Mouse (Mus musculus): Measurements from ENCODE around the gene Mtfp1. TPM values are rescaled to one million over a fixed set of nuclear protein-coding genes. Genes with fewer than 3 reads are reported as not detected.

The Mtfp1 gene
- polyA plus RNA-seq, 1 experiment from 2014 or later: 5.4 TPM

DNA sequence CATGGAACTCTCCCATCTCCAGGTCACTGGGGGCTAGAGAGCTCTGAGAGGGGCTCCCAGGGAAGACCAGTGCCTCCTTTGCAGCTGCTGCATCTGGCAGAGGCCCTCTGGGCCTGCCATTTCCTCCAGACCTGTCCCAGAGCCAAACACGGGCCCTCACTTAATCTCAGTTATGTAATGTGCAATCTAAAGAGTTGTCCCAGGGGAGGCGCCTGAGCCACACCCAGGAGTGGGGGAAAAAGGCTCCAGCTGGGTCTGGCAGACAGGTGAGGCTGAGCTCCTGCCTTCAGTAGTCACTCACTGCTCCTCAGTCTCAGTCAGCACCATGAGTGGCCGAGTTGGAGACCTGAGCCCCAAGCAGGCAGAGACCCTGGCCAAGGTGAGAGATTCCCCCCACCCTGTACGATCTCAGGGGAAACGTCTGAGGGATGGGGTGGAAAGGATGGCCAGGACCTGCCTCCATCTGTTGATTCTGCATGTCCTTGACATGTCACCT, 30.6 kb downstream of the Mtfp1 start, which contains the start of gene Sec14l3:
Sec14l3 (plus strand) TSS at position 215 of the 496 bp plus-strand sequence.
- H3K9me3 ChIP-seq: no peaks in the 10 kb centered on the region
- no peak within 1 kb of the TSS for H3K4me3 ChIP-seq
- 64% methylated on average over 5 of the region's 5 CpGs for WGBS
- H3K4me2 ChIP-seq: no peak within 1 kb of the TSS
- no peaks in the 10 kb centered on the region; the same call in 1 of the 2 replicates for H3K27me3 ChIP-seq
- no peak within 1 kb of the TSS for H3K27ac ChIP-seq (replicated peaks)
- ATAC-seq (ENCODE audit: low read depth): no peak
- H3K4me1 ChIP-seq (replicated peaks): no peaks in the 10 kb centered on the region
- H3K9ac ChIP-seq: no peak within 1 kb of the TSS
- H3K36me3 ChIP-seq: no peaks in the 10 kb centered on the region

DNA sequence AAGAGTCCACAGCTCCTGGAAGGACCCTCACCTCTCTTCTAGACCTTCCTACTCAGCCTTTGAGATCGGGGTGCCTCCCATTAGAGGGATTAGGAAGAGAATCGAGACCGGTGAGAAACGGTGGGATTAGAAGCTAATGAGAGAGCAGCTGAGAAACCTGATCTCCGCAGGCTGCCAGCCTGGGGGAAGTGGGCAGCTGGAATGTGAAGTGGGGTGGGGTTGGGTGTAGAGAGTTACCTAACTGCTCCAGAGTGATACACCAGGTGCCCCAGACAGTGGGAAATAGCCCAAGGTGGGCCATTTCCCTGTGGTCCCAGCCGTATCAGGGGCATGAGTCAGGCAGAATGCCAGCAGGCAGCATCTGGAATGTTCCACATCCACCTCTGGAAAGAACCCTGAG, 32.3 kb downstream of the Mtfp1 start:
- Histone ChIP-seq H3K9me3 (no peaks in the 10 kb centered on the region), H3K4me1 (replicated peaks) (no peaks in the 10 kb centered on the region), H3K27ac (replicated peaks) (no peak overlapping the region), H3K4me3 (no peak overlapping the region), H3K27me3 (no peaks in the 10 kb centered on the region; the same call in 1 of the 2 replicates), H3K36me3 (no peaks in the 10 kb centered on the region), H3K4me2 (no peak overlapping the region), H3K9ac (no peak overlapping the region)
- 80% methylated on average over 6 of the region's 6 CpGs for WGBS
- no peak for ATAC-seq (ENCODE audit: low read depth)

DNA sequence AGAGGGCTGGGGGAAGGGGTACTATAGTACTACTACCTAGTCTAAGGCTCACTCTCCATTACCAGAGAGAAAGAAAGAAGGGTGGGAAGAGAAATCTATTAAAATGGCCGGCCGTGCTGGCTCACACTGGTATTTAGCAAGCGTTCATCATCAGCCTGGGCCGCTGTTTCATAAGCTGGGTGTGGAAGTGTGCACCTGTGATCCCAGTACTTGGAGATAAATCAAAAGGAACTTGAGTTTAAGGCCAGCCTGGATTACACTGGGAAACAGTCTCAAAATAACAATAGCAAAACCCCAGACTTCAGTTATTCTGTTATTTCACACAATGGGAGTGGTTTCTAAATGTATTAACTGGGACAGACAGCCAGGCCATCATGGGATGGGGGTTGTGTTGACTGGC, 32.7 kb downstream of the Mtfp1 start:
- Histone ChIP-seq H3K36me3 (no peaks in the 10 kb centered on the region), H3K4me3 (no peak overlapping the region), H3K4me2 (no peak overlapping the region), H3K9ac (no peak overlapping the region), H3K4me1 (replicated peaks) (no peaks in the 10 kb centered on the region), H3K27ac (replicated peaks) (no peak overlapping the region), H3K9me3 (no peaks in the 10 kb centered on the region), H3K27me3 (no peaks in the 10 kb centered on the region; the same call in 1 of the 2 replicates)
- WGBS: 88% methylated on average over 4 of the region's 4 CpGs
- ATAC-seq (ENCODE audit: low read depth): no peak

DNA sequence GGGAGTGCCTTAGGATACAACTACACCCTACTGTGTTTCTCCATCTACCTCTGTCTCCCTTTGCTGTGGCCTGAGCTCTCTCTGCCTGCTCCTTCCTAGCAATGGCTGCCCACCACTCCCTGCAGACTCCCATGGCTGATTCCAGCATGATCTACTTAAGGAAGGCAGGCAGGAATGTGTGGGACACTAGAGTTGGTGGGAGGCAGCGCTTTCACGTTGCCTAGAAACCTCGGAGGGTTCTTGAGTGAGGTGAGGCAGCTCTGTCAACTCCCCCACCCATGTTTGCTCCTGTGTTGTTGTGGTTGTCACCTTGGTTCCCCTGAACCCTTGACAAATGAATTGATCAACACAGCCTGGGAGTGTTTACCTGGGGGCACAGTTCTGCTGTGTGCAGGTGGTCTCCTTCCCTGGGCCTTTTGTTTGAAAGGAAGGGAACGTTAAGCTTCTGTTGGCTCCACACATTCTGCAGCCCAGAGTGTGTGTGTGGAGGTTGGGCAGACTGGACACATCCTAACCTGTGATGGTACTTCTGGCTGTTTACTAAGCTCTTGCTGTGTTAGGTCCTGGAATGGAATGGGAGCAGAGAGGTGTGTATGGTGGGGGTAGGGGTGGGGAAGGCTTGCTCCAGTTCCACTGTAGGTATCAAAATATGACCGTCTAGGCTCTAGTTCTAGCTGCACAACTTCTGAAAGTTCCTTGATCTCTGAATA, 34.2 kb downstream of the Mtfp1 start:
- 80% methylated on average over 5 of the region's 5 CpGs for WGBS

DNA sequence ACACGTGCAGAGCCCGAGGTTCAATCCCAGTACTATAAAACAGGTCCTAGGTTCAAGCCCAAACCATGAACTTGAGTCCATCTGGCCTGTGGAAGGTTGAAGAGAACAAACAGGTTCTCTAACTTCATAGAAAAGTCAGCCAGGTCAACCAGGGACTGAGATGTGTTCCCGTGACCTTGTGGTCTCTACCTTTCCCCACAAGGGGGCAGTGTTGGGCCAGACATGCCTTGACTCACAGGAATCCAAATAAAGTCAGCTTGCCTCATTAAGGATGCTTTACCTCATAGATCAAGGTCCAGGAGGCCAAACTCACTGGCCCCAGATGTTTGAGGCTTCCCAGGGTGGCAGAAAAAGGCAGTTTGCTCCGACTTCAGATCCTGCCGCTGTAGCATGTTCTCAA, 41.7 kb downstream of the Mtfp1 start:
- Histone ChIP-seq H3K4me3 (no peak overlapping the region), H3K4me2 (no peak overlapping the region), H3K27me3 (no peaks in the 10 kb centered on the region), H3K4me1 (replicated peaks) (no peaks in the 10 kb centered on the region), H3K36me3 (no peaks in the 10 kb centered on the region), H3K27ac (replicated peaks) (no peak overlapping the region), H3K9ac (no peak overlapping the region), H3K9me3 (peaks cover 1% of the 10 kb centered on the region; the same call in 1 of the 2 replicates)
- WGBS: 20% methylated on average over 5 of the region's 5 CpGs
- ATAC-seq (ENCODE audit: low read depth): no peak

More for the DNA sequence above, 34.2 kb downstream of the Mtfp1 start:
- no peaks in the 10 kb centered on the region for H3K9me3 ChIP-seq
- no peak overlapping the region for H3K9ac ChIP-seq
- H3K36me3 ChIP-seq: no peaks in the 10 kb centered on the region
- no peak overlapping the region for H3K4me2 ChIP-seq
- H3K4me3 ChIP-seq: no peak overlapping the region
- no peaks in the 10 kb centered on the region for H3K4me1 ChIP-seq (replicated peaks)
- no peak for ATAC-seq (ENCODE audit: low read depth)
- H3K27ac ChIP-seq (replicated peaks): no peak overlapping the region
- H3K27me3 ChIP-seq: no peaks in the 10 kb centered on the region; the same call in 1 of the 2 replicates

DNA sequence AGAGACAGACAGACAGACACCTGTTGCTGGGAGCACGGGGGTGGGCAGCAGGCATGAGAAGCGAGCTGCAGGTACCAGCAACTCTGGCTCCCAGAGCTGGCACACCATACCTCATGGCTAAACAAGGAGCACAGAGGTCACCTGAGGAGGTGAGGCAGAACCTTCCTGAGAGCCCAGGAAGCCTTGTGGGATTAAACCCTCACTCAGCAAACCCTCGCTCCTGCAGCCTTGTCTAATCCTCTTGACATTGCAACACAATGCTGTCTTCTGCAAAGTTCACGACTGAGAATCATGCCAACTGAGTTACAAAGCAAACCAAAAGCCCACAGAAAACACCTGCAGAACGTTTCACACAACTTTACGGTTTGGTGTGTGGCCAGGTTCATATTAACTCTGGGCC, 46.8 kb downstream of the Mtfp1 start:
- H3K36me3 ChIP-seq: no peaks in the 10 kb centered on the region
- no peaks in the 10 kb centered on the region for H3K4me1 ChIP-seq (replicated peaks)
- WGBS: 91% methylated on average over 6 of the region's 6 CpGs
- H3K9me3 ChIP-seq: peaks cover 5% of the 10 kb centered on the region; the same call in 1 of the 2 replicates
- H3K27ac ChIP-seq (replicated peaks): no peak overlapping the region
- no peak overlapping the region for H3K4me3 ChIP-seq
- H3K9ac ChIP-seq: no peak overlapping the region
- no peaks in the 10 kb centered on the region for H3K27me3 ChIP-seq
- no peak overlapping the region for H3K4me2 ChIP-seq
- no peak for ATAC-seq (ENCODE audit: low read depth)

DNA sequence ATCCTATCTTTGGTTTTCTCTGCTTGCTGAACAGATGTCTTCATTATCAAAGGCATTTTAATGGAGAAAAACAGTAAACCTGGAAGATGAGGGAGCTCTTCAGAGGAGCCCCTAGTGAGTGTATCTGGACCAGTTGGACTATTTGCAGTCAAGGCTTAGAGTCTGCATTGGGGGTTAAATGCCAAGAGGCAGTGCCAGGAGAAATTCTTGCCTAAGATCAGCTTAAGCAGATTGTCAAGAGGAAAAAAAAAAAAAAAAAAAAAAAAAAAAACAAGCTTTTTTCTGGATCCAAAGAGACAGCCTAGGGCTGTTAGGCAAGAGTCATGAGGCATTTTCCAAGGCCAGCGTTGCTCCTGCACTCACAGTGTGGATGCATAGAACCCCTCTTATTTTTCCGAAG, 47.5 kb downstream of the Mtfp1 start:
- H3K4me1 ChIP-seq (replicated peaks): no peaks in the 10 kb centered on the region
- H3K27ac ChIP-seq (replicated peaks): no peak overlapping the region
- H3K9me3 ChIP-seq: peaks cover 5% of the 10 kb centered on the region; the same call in 1 of the 2 replicates
- ATAC-seq (ENCODE audit: low read depth): no peak
- no peak overlapping the region for H3K4me2 ChIP-seq
- H3K36me3 ChIP-seq: no peaks in the 10 kb centered on the region
- no peak overlapping the region for H3K9ac ChIP-seq
- 92% methylated on average over 2 of the region's 2 CpGs for WGBS
- no peak overlapping the region for H3K4me3 ChIP-seq
- no peaks in the 10 kb centered on the region for H3K27me3 ChIP-seq

DNA sequence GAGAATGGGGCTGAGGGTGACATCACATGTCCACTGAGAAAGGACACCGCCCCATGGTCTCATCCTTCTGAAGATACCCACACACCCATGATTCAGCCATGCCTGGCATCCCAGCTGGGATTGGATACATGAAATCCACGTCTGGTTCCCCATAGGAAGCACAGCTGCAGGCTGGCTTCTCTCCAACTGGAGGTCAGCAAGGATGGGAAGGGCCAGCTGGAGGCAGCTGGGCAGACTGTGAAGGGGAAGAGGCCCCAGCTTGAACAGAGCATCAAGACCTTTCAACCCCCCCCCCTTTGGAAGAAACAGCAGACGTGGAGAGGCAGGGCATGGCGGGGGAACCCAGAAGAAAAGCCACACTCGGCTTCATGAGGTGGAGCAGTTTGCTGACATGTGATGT, 48.7 kb downstream of the Mtfp1 start:
- Histone ChIP-seq H3K27me3 (no peaks in the 10 kb centered on the region), H3K4me3 (no peak overlapping the region), H3K4me1 (replicated peaks) (no peaks in the 10 kb centered on the region), H3K36me3 (no peaks in the 10 kb centered on the region), H3K27ac (replicated peaks) (no peak overlapping the region), H3K9me3 (peaks cover 5% of the 10 kb centered on the region; the same call in 1 of the 2 replicates), H3K4me2 (no peak overlapping the region), H3K9ac (no peak overlapping the region)
- ATAC-seq (ENCODE audit: low read depth): no peak
- 76% methylated on average over 5 of the region's 5 CpGs for WGBS

DNA sequence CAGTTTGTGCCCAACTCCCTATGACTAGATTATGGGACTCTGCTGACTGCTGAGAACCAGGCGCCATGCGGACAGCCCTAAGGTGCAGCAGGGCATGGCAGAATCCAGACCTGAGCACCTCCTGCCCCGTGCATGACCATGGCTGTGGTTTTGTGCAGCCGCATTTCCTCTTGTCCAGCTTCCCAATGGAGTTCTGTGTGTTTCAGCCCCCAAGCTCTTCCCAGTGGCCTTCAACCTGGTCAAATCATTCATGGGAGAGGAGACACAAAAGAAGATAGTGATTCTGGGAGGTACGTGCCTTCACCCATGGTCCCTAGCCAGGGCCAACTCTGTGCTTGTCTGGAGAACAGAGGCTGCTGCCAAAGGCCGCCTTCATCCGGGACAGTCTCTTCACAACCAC, 52.2 kb downstream of the Mtfp1 start:
- Histone ChIP-seq H3K27me3 (no peaks in the 10 kb centered on the region), H3K36me3 (no peaks in the 10 kb centered on the region), H3K9ac (no peak overlapping the region), H3K27ac (replicated peaks) (no peak overlapping the region), H3K4me2 (no peak overlapping the region), H3K9me3 (no peaks in the 10 kb centered on the region), H3K4me1 (replicated peaks) (no peaks in the 10 kb centered on the region), H3K4me3 (no peak overlapping the region)
- ATAC-seq (ENCODE audit: low read depth): no peak
- 89% methylated on average over 7 of the region's 7 CpGs for WGBS

Small RNAs within 50 kb of the gene (microRNA-seq; reads per million reads assigned to microRNA genes)
- 4.1 reads per million, percentile 17 among the genes with 10 or more reads in this experiment for gene Mir3060

Other genes with a start within 250 kb of the Mtfp1 start
- gene Osbp2, start 231.5 kb downstream of the Mtfp1 start, polyA plus RNA-seq (2015; fragmentation: Nextera tagmentation; extraction: Ambion mirVana): 12.3 and 16.8 TPM in 2 replicates
- 0.33 and 0.77 TPM in 2 replicates for gene 4921536K21Rik, start 200.3 kb downstream of the Mtfp1 start, polyA plus RNA-seq (2015; fragmentation: Nextera tagmentation; extraction: Ambion mirVana)
- gene Dusp18, start 200.2 kb downstream of the Mtfp1 start, polyA plus RNA-seq (2015; fragmentation: Nextera tagmentation; extraction: Ambion mirVana): 23.0 and 24.7 TPM in 2 replicates
- 11.9 and 13.3 TPM in 2 replicates for gene Slc35e4, start 180.8 kb downstream of the Mtfp1 start, polyA plus RNA-seq (2015; fragmentation: Nextera tagmentation; extraction: Ambion mirVana)
- gene Tcn2, start 163.3 kb downstream of the Mtfp1 start, polyA plus RNA-seq (2015; fragmentation: Nextera tagmentation; extraction: Ambion mirVana): 31.1 and 31.9 TPM in 2 replicates
- gene Pes1, start 131.5 kb downstream of the Mtfp1 start, polyA plus RNA-seq (2015; fragmentation: Nextera tagmentation; extraction: Ambion mirVana): 56.5 and 59.4 TPM in 2 replicates
- 0.17 TPM in 1 of 2 replicates, not detected in the other for gene 4930556J24Rik, start 118.7 kb downstream of the Mtfp1 start, polyA plus RNA-seq (2015; fragmentation: Nextera tagmentation; extraction: Ambion mirVana)
- gene Gal3st1, start 111.8 kb downstream of the Mtfp1 start, polyA plus RNA-seq (2015; fragmentation: Nextera tagmentation; extraction: Ambion mirVana): 4.0 and 4.3 TPM in 2 replicates
- gene Sec14l4, start 64.0 kb downstream of the Mtfp1 start, polyA plus RNA-seq (2015; fragmentation: Nextera tagmentation; extraction: Ambion mirVana): not detected in 2 replicates
- 0.25 TPM in 1 of 2 replicates, not detected in the other for gene Sec14l3, start 30.6 kb downstream of the Mtfp1 start, polyA plus RNA-seq (2015; fragmentation: Nextera tagmentation; extraction: Ambion mirVana)
- gene Sec14l2, start 28.0 kb upstream of the Mtfp1 start, polyA plus RNA-seq (2015; fragmentation: Nextera tagmentation; extraction: Ambion mirVana): 3.8 and 4.1 TPM in 2 replicates
- gene Rnf215, start 39.8 kb upstream of the Mtfp1 start, polyA plus RNA-seq (2015; fragmentation: Nextera tagmentation; extraction: Ambion mirVana): 40.5 and 43.7 TPM in 2 replicates
- 7.6 and 7.9 TPM in 2 replicates for gene Ccdc157, start 64.8 kb upstream of the Mtfp1 start, polyA plus RNA-seq (2015; fragmentation: Nextera tagmentation; extraction: Ambion mirVana)
- 52.3 and 59.6 TPM in 2 replicates for gene Sf3a1, start 64.9 kb upstream of the Mtfp1 start, polyA plus RNA-seq (2015; fragmentation: Nextera tagmentation; extraction: Ambion mirVana)
- 30.0 and 30.3 TPM in 2 replicates for gene Tbc1d10a, start 91.3 kb upstream of the Mtfp1 start, polyA plus RNA-seq (2015; fragmentation: Nextera tagmentation; extraction: Ambion mirVana)
- 3.5 and 4.1 TPM in 2 replicates for gene Castor1, start 122.8 kb upstream of the Mtfp1 start, polyA plus RNA-seq (2015; fragmentation: Nextera tagmentation; extraction: Ambion mirVana)
- not detected in 2 replicates for gene Osm, start 141.0 kb upstream of the Mtfp1 start, polyA plus RNA-seq (2015; fragmentation: Nextera tagmentation; extraction: Ambion mirVana)
- gene Lif, start 162.1 kb upstream of the Mtfp1 start, polyA plus RNA-seq (2015; fragmentation: Nextera tagmentation; extraction: Ambion mirVana): not detected in 2 replicates